Mouse (Mus musculus) heart, embryonic 16.5 days (tissue): Measurements from ENCODE around the gene Slc25a10. TPM values are rescaled to one million over a fixed set of nuclear protein-coding genes. Genes with fewer than 3 reads are reported as not detected.

Experiments
- polyA plus RNA-seq: library from polyadenylated mRNA; unstranded; fragments of >200 nt; fragmentation: Nextera tagmentation; extraction: Ambion mirVana; gene quantifications from 2 replicates; pipeline ENCODE4 v1.2.1, GENCODE M21; 2015

Slc25a10 gene
- polyA plus RNA-seq, 1 experiment from 2014 or later = 39.6 TPM

Other genes starting within 250 kb of the Slc25a10 start
- gene Actg1, start 143.3 kb upstream of the Slc25a10 start, polyA plus RNA-seq = 1,134 and 1,179 TPM in 2 replicates
- gene Fscn2, start 130.3 kb upstream of the Slc25a10 start, polyA plus RNA-seq = 0.71 and 0.91 TPM in 2 replicates
- 28.8 and 37.3 TPM in 2 replicates for gene Faap100, start 113.1 kb upstream of the Slc25a10 start, polyA plus RNA-seq
- 26.7 and 27.7 TPM in 2 replicates for gene Nploc4, start 54.1 kb upstream of the Slc25a10 start, polyA plus RNA-seq
- gene Tspan10, start 49.2 kb upstream of the Slc25a10 start, polyA plus RNA-seq = 0.09 TPM in 1 of 2 replicates, not detected in the other
- 0.28 and 0.29 TPM in 2 replicates for gene Pde6g, start 38.3 kb upstream of the Slc25a10 start, polyA plus RNA-seq
- gene Oxld1, start 33.8 kb upstream of the Slc25a10 start, polyA plus RNA-seq = 23.2 and 23.5 TPM in 2 replicates
- 25.4 and 27.4 TPM in 2 replicates for gene Ccdc137, start 33.7 kb upstream of the Slc25a10 start, polyA plus RNA-seq
- gene Arl16, start 24.2 kb upstream of the Slc25a10 start, polyA plus RNA-seq = 33.6 and 34.2 TPM in 2 replicates
- 247 and 252 TPM in 2 replicates for gene Mrpl12, start 7.2 kb upstream of the Slc25a10 start, polyA plus RNA-seq
- 1.4 and 2.7 TPM in 2 replicates for gene Gcgr, start 38.9 kb downstream of the Slc25a10 start, polyA plus RNA-seq
- gene Mcrip1, start 57.9 kb downstream of the Slc25a10 start, polyA plus RNA-seq = 134 and 139 TPM in 2 replicates
- gene Ppp1r27, start 59.3 kb downstream of the Slc25a10 start, polyA plus RNA-seq = 3.3 and 8.5 TPM in 2 replicates
- gene P4hb, start 81.4 kb downstream of the Slc25a10 start, polyA plus RNA-seq = 435 and 437 TPM in 2 replicates
- gene Arhgdia, start 89.8 kb downstream of the Slc25a10 start, polyA plus RNA-seq = 435 and 439 TPM in 2 replicates
- 223 and 229 TPM in 2 replicates for gene Alyref, start 106.5 kb downstream of the Slc25a10 start, polyA plus RNA-seq
- gene Anapc11, start 106.6 kb downstream of the Slc25a10 start, polyA plus RNA-seq = 179 and 193 TPM in 2 replicates
- gene Npb, start 116.6 kb downstream of the Slc25a10 start, polyA plus RNA-seq = 13.6 and 15.5 TPM in 2 replicates
- gene Pcyt2, start 126.1 kb downstream of the Slc25a10 start, polyA plus RNA-seq = 109 and 117 TPM in 2 replicates
- gene Sirt7, start 133.4 kb downstream of the Slc25a10 start, polyA plus RNA-seq = 21.1 and 28.1 TPM in 2 replicates
- 14.7 and 19.1 TPM in 2 replicates for gene Mafg, start 141.8 kb downstream of the Slc25a10 start, polyA plus RNA-seq
- gene Pycr1, start 151.9 kb downstream of the Slc25a10 start, polyA plus RNA-seq = 15.2 and 18.5 TPM in 2 replicates
- 17.0 and 19.5 TPM in 2 replicates for gene Myadml2, start 156.3 kb downstream of the Slc25a10 start, polyA plus RNA-seq
- gene Notum, start 169.3 kb downstream of the Slc25a10 start, polyA plus RNA-seq = 0.20 and 1.00 TPM in 2 replicates
- 105 and 109 TPM in 2 replicates for gene Aspscr1, start 181.1 kb downstream of the Slc25a10 start, polyA plus RNA-seq
- 107 and 112 TPM in 2 replicates for gene Cenpx, start 221.9 kb downstream of the Slc25a10 start, polyA plus RNA-seq
- 34.1 and 34.8 TPM in 2 replicates for gene Lrrc45, start 222.1 kb downstream of the Slc25a10 start, polyA plus RNA-seq
- 8.7 and 10.6 TPM in 2 replicates for gene Rac3, start 229.6 kb downstream of the Slc25a10 start, polyA plus RNA-seq
- gene Dcxr, start 235.4 kb downstream of the Slc25a10 start, polyA plus RNA-seq = 15.3 and 17.1 TPM in 2 replicates
- 54.8 and 59.4 TPM in 2 replicates for gene Cbr2, start 240.3 kb downstream of the Slc25a10 start, polyA plus RNA-seq